Mouse (Mus musculus) brain, adult 2 months (tissue): ENCODE measurements around the gene Hist1h2bb.

Source experiments
- DNase-seq: peaks from one replicate; pipeline ENCODE4 v3.0.0; 2011; ENCODE audit warnings: low read depth, low spot score

Gene Hist1h2bb

GRCm38 (mm10) chr13:23728472-23729191, 17.9 kb upstream of the Hist1h2bb start:
- no peak for DNase-seq

DNA sequence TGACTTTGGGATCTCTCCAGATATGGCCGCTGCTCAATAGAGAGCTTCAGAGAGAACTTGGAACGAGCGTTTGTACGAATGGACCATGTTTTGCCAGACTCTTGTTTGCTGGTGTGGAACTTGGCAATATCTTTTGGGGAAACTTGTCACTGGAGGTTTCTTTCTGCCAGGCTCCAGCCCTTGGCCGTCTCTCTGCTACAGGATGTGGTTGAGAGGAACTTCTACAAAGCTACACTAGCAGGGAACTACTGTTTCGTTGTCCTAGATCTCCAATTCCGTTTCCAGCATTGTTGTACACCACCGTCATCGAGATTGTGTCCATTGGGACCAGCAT, 17.4 kb upstream of the Hist1h2bb start:
- DNase-seq = no peak

- DNase-seq = no peak
These were observed 16.8 kb upstream of the Hist1h2bb start for GRCm38 (mm10) chr13:23729706-23730105.

DNA sequence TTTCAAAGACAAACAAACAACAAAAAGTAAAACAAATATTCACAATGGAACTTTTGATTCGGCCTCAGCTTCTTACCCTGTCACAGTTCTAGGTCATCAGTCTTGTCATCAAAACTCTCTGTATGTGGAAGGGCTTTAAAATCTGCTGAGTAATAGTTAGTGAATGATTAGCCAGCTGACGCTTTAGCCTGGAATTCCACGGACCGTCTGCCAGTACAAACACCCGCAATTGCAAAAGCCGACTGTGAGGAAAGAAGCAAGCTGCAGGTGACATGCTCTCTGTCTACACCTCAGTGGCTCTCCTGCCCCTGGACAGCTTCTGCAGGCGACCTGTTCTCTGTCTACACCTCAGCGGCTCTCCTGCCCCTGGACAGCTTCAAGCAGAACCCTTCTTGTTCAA, 16.1 kb upstream of the Hist1h2bb start:
- DNase-seq = no peak

DNA sequence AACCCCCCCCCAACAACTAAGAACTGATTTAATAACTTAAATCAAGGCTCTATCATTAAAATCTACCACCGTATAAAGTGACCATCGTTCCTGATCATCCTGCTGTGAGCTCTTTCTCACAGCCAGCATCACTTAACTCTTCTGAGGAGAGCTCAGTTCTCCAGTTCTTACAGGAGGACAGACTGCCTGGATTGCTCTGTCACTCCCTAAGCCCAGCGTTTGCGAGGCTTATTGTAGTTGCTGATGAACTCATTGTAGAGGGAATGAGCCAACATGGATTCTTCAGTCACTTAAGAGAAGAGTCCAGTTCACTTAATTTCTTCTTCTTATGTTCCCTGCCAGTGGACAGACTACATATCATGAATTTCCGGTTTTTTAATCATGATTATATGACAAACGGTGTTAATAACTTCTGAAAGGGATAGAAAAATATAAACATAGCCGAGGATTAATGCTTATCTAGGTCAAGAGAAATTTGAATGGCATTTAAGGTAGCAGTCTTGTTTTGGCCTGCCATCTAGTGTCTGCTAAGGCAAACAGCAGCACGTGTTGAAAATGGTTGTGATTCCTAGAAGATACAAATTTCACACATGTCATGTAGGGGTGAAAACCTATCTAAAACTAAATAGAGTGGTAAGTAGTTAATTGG, 14.3 kb upstream of the Hist1h2bb start:
- peak; percentile 80 for DNase-seq

- no peak for DNase-seq
These were observed 9.4 kb upstream of the Hist1h2bb start for GRCm38 (mm10) chr13:23737091-23737490.

- DNase-seq = no peak
These were observed 8.5 kb upstream of the Hist1h2bb start for GRCm38 (mm10) chr13:23738041-23738440.

DNA sequence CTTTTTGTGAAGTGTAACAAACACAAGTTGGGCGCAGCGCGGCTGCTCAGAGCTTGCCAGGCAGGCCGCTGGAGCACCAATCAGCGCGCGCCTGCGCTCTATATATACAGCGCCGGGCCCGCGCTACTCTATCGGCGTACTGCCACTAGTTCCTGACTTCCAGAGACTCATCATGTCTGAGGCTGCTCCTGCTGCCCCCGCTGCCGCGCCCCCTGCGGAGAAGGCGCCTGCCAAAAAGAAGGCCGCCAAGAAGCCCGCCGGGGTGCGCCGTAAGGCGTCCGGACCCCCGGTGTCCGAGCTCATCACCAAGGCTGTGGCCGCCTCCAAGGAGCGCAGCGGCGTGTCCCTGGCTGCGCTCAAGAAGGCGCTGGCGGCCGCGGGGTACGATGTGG, 7.9 kb upstream of the Hist1h2bb start, which contains the start of gene Hist1h1c:
Hist1h1c (plus strand) TSS at position 132 of the 392 bp plus-strand sequence.
- DNase-seq = peak; percentile 93

- DNase-seq = peak; percentile 99
These were observed 7.2 kb upstream of the Hist1h2bb start for GRCm38 (mm10) chr13:23739069-23739921.

GRCm38 (mm10) chr13:23739922-23740252, 6.6 kb upstream of the Hist1h2bb start:
- DNase-seq = no peak

- DNase-seq = no peak
These were observed 6.2 kb upstream of the Hist1h2bb start for GRCm38 (mm10) chr13:23740256-23740840.

- no peak for DNase-seq
These were observed 5.6 kb upstream of the Hist1h2bb start for GRCm38 (mm10) chr13:23740910-23741309.

DNA sequence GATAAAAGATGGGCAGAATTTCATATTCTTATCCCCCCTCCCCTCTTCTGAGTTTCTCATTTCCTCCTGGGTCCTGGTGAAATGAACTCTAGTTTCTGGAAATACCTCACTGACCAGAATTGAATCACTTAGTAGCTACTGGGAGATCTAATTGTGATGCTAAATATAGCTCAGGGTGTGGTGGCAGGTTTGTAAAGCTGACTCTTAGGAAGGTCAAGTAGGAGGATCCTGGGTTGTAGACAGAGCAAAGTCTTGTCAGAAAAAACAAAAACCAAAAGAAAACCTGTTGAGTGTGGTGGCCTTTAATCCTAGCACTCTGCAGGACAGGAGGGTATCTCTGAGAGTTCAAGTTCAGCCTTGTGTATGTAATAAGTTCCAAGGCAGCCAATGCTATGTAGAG, 4.5 kb upstream of the Hist1h2bb start:
- DNase-seq = no peak

DNA sequence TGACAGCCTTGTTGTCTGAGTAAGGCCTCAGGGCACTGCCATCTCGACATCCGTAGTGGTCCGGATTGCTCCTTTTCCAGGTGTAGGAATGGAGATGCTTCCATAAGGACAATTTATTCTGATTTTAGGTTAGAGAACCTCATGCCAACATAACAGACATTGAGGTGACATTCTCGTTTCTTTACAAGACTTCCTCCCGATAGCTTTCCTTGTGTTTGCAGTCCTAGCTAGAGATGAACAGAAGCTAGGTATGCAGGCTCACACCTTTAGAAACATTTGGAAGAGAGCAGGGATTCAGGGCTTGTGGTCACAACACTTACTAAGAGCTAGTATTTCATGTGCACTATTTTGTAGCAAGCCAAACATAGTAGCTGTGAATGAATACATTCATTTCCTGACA, 3.3 kb upstream of the Hist1h2bb start:
- DNase-seq = no peak

GRCm38 (mm10) chr13:23743963-23744362, 2.6 kb upstream of the Hist1h2bb start:
- no peak for DNase-seq

DNA sequence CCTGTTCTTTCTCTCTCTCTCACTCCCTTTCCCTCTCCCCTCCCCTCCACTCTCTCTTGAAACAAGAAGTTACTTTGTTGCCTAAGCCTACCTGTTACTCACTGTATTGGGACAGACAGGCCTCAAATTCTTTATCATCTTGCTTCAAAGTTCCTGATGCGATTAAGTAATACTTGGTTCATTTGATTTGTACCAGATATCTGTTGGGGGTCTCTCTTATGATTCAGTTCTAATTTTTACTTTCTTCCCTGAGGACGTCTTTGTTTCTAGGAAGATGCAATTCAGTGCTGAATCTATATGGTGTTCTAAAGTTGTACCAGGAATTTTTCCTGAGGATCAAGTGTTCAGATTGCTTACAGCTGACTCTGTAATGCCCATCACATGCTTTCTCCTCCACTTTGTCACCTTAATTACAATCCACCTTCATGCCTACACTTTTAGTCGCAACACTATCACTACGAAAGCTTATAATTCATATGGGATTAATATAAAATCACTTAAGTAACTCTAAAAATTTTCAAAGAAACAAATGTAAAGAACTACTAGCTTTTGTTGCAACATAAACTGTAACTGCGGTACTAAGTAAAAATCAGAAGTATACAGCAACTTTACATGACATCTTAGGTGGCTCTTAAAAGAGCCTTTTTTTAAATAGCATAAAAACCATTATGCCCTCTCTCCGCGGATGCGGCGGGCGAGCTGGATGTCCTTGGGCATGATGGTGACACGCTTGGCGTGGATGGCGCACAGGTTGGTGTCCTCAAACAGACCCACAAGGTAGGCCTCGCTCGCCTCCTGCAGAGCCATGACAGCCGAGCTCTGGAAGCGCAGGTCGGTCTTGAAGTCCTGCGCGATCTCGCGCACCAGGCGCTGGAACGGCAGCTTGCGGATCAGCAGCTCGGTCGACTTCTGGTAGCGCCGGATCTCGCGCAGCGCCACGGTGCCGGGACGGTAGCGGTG, 1.8 kb upstream of the Hist1h2bb start:
- no peak for DNase-seq

DNA sequence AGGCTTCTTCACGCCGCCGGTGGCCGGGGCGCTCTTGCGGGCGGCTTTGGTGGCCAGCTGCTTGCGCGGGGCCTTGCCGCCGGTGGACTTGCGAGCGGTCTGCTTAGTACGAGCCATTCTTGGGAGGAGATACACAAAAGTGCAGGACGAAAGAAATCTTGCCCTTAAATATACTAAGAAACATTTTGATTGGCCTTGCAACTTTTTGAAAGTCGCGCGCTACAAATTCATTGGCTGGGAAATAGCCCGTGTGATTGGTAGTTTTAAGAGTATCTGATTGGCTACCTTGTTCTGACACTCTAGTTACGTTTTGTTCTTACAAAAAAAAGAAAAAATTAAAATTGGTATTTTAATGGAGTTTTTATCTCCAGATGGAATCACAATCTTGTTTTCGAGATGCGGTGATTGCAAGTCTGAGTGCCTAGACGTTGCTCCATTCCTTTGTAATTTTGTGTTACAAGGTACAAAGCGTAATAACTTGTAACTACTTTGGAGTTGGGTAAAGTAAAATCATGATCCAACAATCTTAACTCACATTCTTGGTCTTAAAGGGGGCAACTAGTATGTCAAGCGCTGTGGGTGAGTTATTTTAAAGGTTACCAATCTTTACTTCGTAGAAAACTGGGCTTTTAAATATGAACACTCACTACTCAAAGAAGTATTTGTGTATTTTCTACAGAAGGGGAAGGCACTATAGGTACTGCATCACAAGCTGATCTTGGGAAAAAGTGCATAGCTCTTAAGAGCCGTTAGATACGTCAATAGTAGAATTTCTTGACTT, 963 bp upstream of the Hist1h2bb start, which contains the start of gene Hist1h3c:
Hist1h3c (minus strand) TSS at position 222 of the 781 bp plus-strand sequence.
- DNase-seq = peak; percentile 94

GRCm38 (mm10) chr13:23747081-23747891, 752 bp downstream of the Hist1h2bb start:
- DNase-seq = peak; percentile 28

DNA sequence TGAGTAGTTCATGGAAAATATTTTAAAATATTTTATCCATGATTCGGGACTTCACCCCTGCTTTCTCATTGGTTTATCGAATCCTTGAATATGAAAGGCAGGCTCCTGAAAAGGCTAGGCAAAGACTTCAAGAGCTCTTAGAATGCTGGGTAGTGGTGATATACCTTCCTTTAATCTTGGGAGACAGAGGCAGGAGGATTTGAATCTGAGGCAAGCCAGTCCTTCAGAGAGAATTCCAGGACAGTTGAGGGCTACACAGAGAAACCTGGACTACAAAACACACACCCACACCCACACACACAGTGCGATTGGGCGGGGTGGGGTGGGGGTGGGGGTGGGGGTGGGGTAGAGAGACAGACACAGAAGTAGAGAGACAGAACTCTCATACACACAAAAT, 1.4 kb downstream of the Hist1h2bb start:
- DNase-seq = no peak
